Comparison of ENCODE assay signal across 19 mouse cellular contexts in the genomic region with DNA sequence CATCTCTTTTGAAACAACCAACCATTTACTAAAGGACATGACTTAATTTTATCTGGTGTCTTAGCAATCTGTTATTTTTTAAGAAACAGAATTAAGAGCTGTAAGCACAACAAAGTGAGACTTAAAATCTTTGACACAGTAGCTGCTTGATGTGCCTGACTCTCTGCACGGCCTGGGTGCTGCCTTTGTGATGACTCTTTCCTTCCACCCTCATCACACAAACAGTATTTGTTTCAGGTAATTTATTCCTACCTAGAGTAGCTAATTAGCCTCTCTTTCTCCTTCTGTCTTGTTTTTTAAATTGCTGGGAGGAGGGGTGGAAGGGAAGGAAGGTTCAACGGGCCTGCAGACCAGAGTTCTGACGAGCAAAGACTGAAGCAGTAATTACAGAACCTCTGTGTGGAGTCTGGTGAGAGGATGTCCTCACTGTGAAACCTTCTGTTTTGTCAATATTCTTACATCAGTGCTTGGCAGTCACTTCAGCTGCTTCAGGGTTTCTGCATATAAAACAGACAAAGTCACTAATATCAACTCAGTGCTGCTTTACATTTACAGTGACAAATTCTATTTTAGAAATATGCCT.
DNase-seq lines count a peak whose midpoint lies in the region; ATAC-seq and TF ChIP-seq lines count a peak whose summit lies in the region.
"Had no signal": no experiment of that assay in that cellular context is flagged by ENCODE, and none has a peak within 500 bp of the region (broad histone marks: within the 10 kb centered on the region; RNA-seq: fewer than 3 reads in every experiment).

No protein-coding gene starts in this region.

- no peaks in the 10 kb centered on the region for H3K27me3 ChIP-seq in forebrain, embryonic 10.5 days (ENCODE audit: poor library complexity, severe bottlenecking)
- no peaks in the 10 kb centered on the region for H3K27me3 ChIP-seq in hindbrain, embryonic 12.5 days
- H3K27me3 ChIP-seq in midbrain, embryonic 15.5 days (replicated peaks): no peaks in the 10 kb centered on the region
- H3K27me3 ChIP-seq in kidney, adult 2 months (replicated peaks; ENCODE audit: control insufficient read depth, insufficient read depth, low read length): no peaks in the 10 kb centered on the region
- H3K27me3 ChIP-seq: CH12.LX; liver, embryonic 12.5 days had no signal

- peak; percentile 7 to 12 for DNase-seq in cerebellum, postnatal 10 days
- DNase-seq in cerebellum, postnatal 36 days: no peak
- DNase-seq in forebrain, embryonic 10.5 days (ENCODE audit: extremely low spot score, low spot score): no peak
- DNase-seq in kidney, adult 2 months: no peak
- no peak for DNase-seq in layer of hippocampus, postnatal 36 days
- no peak for DNase-seq in left cerebral cortex, adult 2 months (ENCODE audit: extremely low spot score in 1 of 2, low spot score in 2 of 2)
- DNase-seq: adrenal gland, postnatal 10 days; cerebellum, postnatal 25 days; heart, postnatal 14 days; kidney, postnatal 10 days; lung, embryonic 14.5 days; thymus, postnatal 36 days had no signal

- no peaks in the 10 kb centered on the region for H3K9me3 ChIP-seq in forebrain, embryonic 10.5 days
- no peaks in the 10 kb centered on the region for H3K9me3 ChIP-seq in hindbrain, embryonic 12.5 days (replicated peaks)
- H3K9me3 ChIP-seq in midbrain, embryonic 15.5 days: no peaks in the 10 kb centered on the region
- H3K9me3 ChIP-seq: liver, embryonic 12.5 days had no signal

- no peaks in the 10 kb centered on the region for H3K36me3 ChIP-seq in forebrain, embryonic 10.5 days (replicated peaks)
- no peaks in the 10 kb centered on the region for H3K36me3 ChIP-seq in hindbrain, embryonic 12.5 days
- no peaks in the 10 kb centered on the region for H3K36me3 ChIP-seq in midbrain, embryonic 15.5 days (replicated peaks)
- H3K36me3 ChIP-seq in kidney, adult 2 months (ENCODE audit: control insufficient read depth, insufficient read depth, low read length): no peaks in the 10 kb centered on the region
- H3K36me3 ChIP-seq: liver, embryonic 12.5 days had no signal

- WGBS in forebrain, embryonic 10.5 days: 14% methylated on average over 3 of the region's 3 CpGs
- WGBS in hindbrain, embryonic 12.5 days: 16% methylated on average over 3 of the region's 3 CpGs
- WGBS in midbrain, embryonic 15.5 days: 14% methylated on average over 3 of the region's 3 CpGs
- 34% methylated on average over 3 of the region's 3 CpGs for WGBS in kidney, adult 2 months

- no peak for ATAC-seq in hindbrain, embryonic 12.5 days (ENCODE audit: low FRiP score)
- peak; percentile 37; the same call in 1 of the 2 replicates for ATAC-seq in midbrain, embryonic 15.5 days (replicated peaks)
- ATAC-seq: liver, embryonic 12.5 days had no signal

- intact Hi-C loops in left cerebral cortex, adult 2 months (cut with DNase I): no loop called here

- H3K27ac ChIP-seq in forebrain, embryonic 10.5 days: peak overlapping the region; percentile 49; the same call in 1 of the 2 replicates
- peak overlapping the region; percentile 35; the same call in 1 of the 2 replicates for H3K27ac ChIP-seq in hindbrain, embryonic 12.5 days
- H3K27ac ChIP-seq in midbrain, embryonic 15.5 days: no peak overlapping the region
- no peak overlapping the region for H3K27ac ChIP-seq in kidney, adult 2 months (ENCODE audit: insufficient read depth, low read depth, low read length)
- H3K27ac ChIP-seq in left cerebral cortex, adult 2 months: no peak overlapping the region
- H3K27ac ChIP-seq: layer of hippocampus, adult 2 months; liver, embryonic 12.5 days; macrophage had no signal

- H3K4me2 ChIP-seq in hindbrain, embryonic 12.5 days (replicated peaks): no peak overlapping the region
- no peak overlapping the region for H3K4me2 ChIP-seq in midbrain, embryonic 15.5 days
- H3K4me2 ChIP-seq: heart, embryonic 11.5 days; liver, embryonic 12.5 days; lung, embryonic 14.5 days had no signal

- TF ChIP-seq CTCF in kidney, adult 2 months (conservative IDR thresholded peaks at IDR 0.05; ENCODE audit: insufficient read depth, insufficient read length, low read depth, low read length): no peak
- no peak for TF ChIP-seq CTCF in left cerebral cortex, adult 2 months (IDR thresholded peaks at IDR 0.05)

- no peak for TF ChIP-seq POLR2A in kidney, adult 2 months (IDR thresholded peaks at IDR 0.05; ENCODE audit: low read depth, low read length)

- H3K4me1 ChIP-seq in forebrain, embryonic 10.5 days: peaks cover 23% of the 10 kb centered on the region
- peaks cover 11% of the 10 kb centered on the region for H3K4me1 ChIP-seq in hindbrain, embryonic 12.5 days
- peaks cover 10% of the 10 kb centered on the region; the same call in 1 of the 2 replicates for H3K4me1 ChIP-seq in midbrain, embryonic 15.5 days
- H3K4me1 ChIP-seq in kidney, adult 2 months (ENCODE audit: control insufficient read depth, insufficient read depth, low read length): no peaks in the 10 kb centered on the region
- H3K4me1 ChIP-seq: liver, embryonic 12.5 days had no signal

- no peak overlapping the region for H3K4me3 ChIP-seq in forebrain, embryonic 10.5 days
- no peak overlapping the region for H3K4me3 ChIP-seq in hindbrain, embryonic 12.5 days
- no peak overlapping the region for H3K4me3 ChIP-seq in midbrain, embryonic 15.5 days
- no peak overlapping the region for H3K4me3 ChIP-seq in kidney, adult 2 months (ENCODE audit: insufficient read depth, low read depth, low read length)
- no peak overlapping the region for H3K4me3 ChIP-seq in left cerebral cortex, adult 2 months
- H3K4me3 ChIP-seq: layer of hippocampus, adult 2 months; liver, embryonic 12.5 days had no signal

- no peak overlapping the region for H3K9ac ChIP-seq in hindbrain, embryonic 12.5 days
- no peak overlapping the region for H3K9ac ChIP-seq in midbrain, embryonic 15.5 days
- H3K9ac ChIP-seq: liver, embryonic 12.5 days; lung, embryonic 14.5 days had no signal

Comparison
In these comparisons a context has a peak if more than half of its experiments do, and no peak if none do; other contexts are left out.
1. DNase-seq: peak in cerebellum, postnatal 10 days (2 of 2); none in cerebellum, postnatal 36 days (0 of 2), forebrain, embryonic 10.5 days (single experiment), kidney, adult 2 months (single experiment), layer of hippocampus, postnatal 36 days (0 of 2) and left cerebral cortex, adult 2 months (0 of 2).
2. H3K27ac ChIP-seq: peak in forebrain, embryonic 10.5 days (single experiment) and hindbrain, embryonic 12.5 days (single experiment); none in midbrain, embryonic 15.5 days (single experiment), kidney, adult 2 months (single experiment) and left cerebral cortex, adult 2 months (single experiment).